Mouse (Mus musculus) T-cell, adult 66 days (primary cell): ENCODE results near the gene Krtap4-1. TPM values are rescaled to one million over a fixed set of nuclear protein-coding genes. Genes with fewer than 3 reads are reported as not detected.

ENCODE experiments used
- total RNA-seq, 2 experiments: library from RNA; stranded (reverse); gene quantifications; 3 replicates in 1 of 2; 4 replicates in 1 of 2; pipeline ENCODE4 v1.2.4; 2023

Gene Krtap4-1
- not detected for total RNA-seq

DNA sequence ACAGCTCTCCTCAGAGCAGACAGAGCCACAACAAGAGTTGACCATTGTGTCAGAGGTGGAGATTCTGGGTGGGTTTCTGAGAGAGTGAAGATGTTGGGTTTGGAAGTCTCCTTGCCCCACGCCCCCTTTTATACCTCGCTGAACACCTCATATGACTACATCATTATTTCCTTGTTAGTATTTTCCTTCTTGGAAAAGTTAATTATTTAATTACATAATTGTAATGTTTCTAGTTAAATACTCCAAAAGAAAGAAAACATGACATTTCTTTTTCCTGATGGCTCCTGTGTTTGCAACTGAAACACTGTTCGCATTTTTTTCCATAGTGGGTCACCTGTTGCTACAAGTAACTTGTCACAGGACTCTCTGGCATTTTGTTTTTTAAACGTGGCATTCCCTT lies at the start of gene Krtap4-1:
TSS of gene Krtap4-1 (minus strand) at position 101 of the 400 bp plus-strand sequence.

DNA sequence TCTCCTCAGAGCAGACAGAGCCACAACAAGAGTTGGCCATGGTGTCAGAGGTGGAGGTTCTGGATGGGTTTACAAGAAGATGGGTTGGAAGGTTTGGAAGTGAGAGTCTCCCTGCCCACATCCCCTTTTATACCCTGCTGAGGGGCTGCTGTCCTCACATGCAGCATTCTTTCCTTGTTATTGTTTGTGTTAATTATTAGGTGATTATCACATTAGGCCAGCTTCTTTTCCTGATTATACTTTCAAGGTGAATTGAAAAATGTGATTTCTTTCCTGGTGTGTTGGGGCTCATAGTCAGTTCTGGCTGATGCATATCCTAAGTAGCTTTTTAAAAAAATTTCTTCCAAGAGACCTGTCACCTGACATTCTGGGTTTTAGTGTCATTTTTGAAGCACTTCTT lies 37.8 kb upstream of the Krtap4-1 start, which contains the start of gene Krtap4-6:
TSS of gene Krtap4-6 (minus strand) at position 101 of the 400 bp plus-strand sequence.

GRCm38 (mm10) chr11:99658467-99659010 lies 30.5 kb upstream of the Krtap4-1 start, which contains the start of gene Gm11563:
Gene Gm11563, minus strand, starts transcription at chr11:99658960.

DNA sequence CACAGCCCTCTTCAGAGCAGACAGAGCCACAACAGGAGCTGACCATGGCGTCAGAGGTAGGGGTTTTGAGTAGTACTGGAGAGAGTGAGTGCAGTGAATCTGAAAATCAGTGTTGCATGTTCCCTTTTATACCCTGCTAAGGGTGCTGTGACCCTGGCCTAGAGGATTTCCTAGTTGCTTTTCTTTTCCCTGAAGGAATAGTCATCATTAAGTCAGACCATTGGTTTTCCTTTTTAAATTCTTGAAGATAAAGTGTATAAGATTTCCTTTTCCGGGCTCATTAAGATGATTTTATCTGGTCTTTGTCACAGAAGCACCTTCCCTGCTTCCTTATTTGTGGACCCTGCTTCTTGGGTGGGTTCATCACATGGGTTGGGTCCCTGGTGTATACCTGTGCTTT lies 22.1 kb upstream of the Krtap4-1 start, which contains the start of gene Gm11555:
TSS of gene Gm11555 (minus strand) at position 101 of the 400 bp plus-strand sequence.

GRCm38 (mm10) chr11:99643635-99644139 lies 15.6 kb upstream of the Krtap4-1 start, which contains the start of gene Krtap4-7:
Gene Krtap4-7, minus strand, starts transcription at chr11:99644089.

GRCm38 (mm10) chr11:99634653-99635134 lies 6.7 kb upstream of the Krtap4-1 start, which contains the start of gene Krtap4-2:
Gene Krtap4-2, minus strand, starts transcription at chr11:99635084.

GRCm38 (mm10) chr11:99620335-99620734 lies 7.7 kb downstream of the Krtap4-1 start, which contains the start of gene Gm11562:
Gene Gm11562, minus strand, starts transcription at chr11:99620435.

GRCm38 (mm10) chr11:99614796-99615363 lies 13.2 kb downstream of the Krtap4-1 start, which contains the start of gene Krtap2-4:
Gene Krtap2-4, minus strand, starts transcription at chr11:99614846.

GRCm38 (mm10) chr11:99610089-99610488 lies 17.9 kb downstream of the Krtap4-1 start, which contains the start of gene Gm11937:
Gene Gm11937, minus strand, starts transcription at chr11:99610189.

GRCm38 (mm10) chr11:99603208-99603607 lies 24.8 kb downstream of the Krtap4-1 start, which contains the start of gene Gm11938:
Gene Gm11938, minus strand, starts transcription at chr11:99603308.

GRCm38 (mm10) chr11:99597742-99598141 lies 30.3 kb downstream of the Krtap4-1 start, which contains the start of gene Krtap9-3:
Gene Krtap9-3, minus strand, starts transcription at chr11:99598105.

DNA sequence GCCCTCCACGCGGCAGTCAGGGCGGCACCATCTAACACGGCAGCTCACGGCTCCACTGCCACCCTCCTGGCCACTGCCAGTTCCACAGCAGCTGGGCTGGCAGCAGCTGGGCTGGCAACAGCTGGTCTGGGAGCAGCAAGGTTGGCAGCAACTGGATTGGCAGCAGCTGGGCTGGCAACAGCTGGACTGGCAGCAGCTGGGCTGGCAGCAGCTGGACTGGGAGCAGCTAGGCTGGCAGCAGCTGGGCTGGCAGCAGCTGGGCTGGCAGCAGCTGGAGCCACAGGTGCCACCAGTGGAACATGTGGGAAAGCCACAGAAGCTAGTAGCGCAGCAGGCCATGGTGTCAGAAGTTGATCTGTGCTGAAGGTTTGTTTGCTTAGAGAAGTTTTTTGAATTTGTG lies 37.1 kb downstream of the Krtap4-1 start, which contains the start of gene Krtap1-3:
TSS of gene Krtap1-3 (minus strand) at position 359 of the 400 bp plus-strand sequence.

GRCm38 (mm10) chr11:99583245-99583704 lies 44.8 kb downstream of the Krtap4-1 start, which contains the start of gene Krtap1-4:
Gene Krtap1-4, minus strand, starts transcription at chr11:99583654.

DNA sequence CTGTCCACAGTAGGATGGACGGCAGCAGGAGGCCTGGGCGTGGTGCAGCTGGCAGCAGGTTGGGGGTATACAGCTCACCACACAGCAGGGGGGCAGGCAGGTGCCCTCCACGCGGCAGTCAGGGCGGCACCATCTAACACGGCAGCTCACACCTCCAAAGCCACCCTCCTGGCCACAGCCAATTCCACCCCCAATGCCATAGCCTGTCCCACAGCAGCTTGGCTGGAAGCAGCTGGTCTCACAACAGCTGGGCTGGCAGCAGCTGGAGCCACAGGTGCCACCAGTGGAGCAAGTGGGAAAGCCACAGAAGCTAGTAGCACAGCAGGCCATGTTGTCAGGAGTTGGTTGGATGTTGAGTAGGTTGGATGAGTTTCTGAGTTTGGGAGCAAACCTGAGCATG lies 47.4 kb downstream of the Krtap4-1 start, which contains the start of gene Krtap1-5:
TSS of gene Krtap1-5 (minus strand) at position 381 of the 400 bp plus-strand sequence.

Other genes with a start within 250 kb of the Krtap4-1 start
- 1 to 10 TPM; 4.7 to 5.7 TPM for gene Krt10, start 238.9 kb downstream of the Krtap4-1 start, total RNA-seq
- not detected for gene Krt12, start 206.0 kb downstream of the Krtap4-1 start, total RNA-seq
- gene Krt20, start 190.1 kb downstream of the Krtap4-1 start, total RNA-seq: not detected
- not detected for gene Krt23, start 135.1 kb downstream of the Krtap4-1 start, total RNA-seq
- gene Krt39, start 106.9 kb downstream of the Krtap4-1 start, total RNA-seq: not detected
- gene Krt40, start 85.1 kb downstream of the Krtap4-1 start, total RNA-seq: not detected
- gene Krtap3-3, start 77.4 kb downstream of the Krtap4-1 start, total RNA-seq: not detected
- gene Krtap3-2, start 71.4 kb downstream of the Krtap4-1 start, total RNA-seq: not detected
- not detected for gene Gm11939, start 68.8 kb downstream of the Krtap4-1 start, total RNA-seq
- not detected for gene Krtap3-1, start 61.6 kb downstream of the Krtap4-1 start, total RNA-seq
- gene Krtap1-5, start 47.2 kb downstream of the Krtap4-1 start, total RNA-seq: not detected
- gene Krtap1-4, start 44.6 kb downstream of the Krtap4-1 start, total RNA-seq: not detected
- not detected for gene Krtap1-3, start 36.9 kb downstream of the Krtap4-1 start, total RNA-seq
- not detected for gene Krtap9-3, start 30.1 kb downstream of the Krtap4-1 start, total RNA-seq
- not detected for gene Gm11938, start 24.9 kb downstream of the Krtap4-1 start, total RNA-seq
- not detected for gene Gm11937, start 18.0 kb downstream of the Krtap4-1 start, total RNA-seq
- not detected for gene Krtap2-4, start 13.4 kb downstream of the Krtap4-1 start, total RNA-seq
- gene Gm11562, start 7.8 kb downstream of the Krtap4-1 start, total RNA-seq: not detected
- not detected for gene Krtap4-2, start 6.8 kb upstream of the Krtap4-1 start, total RNA-seq
- gene Krtap4-7, start 15.9 kb upstream of the Krtap4-1 start, total RNA-seq: not detected
- gene Gm11555, start 22.0 kb upstream of the Krtap4-1 start, total RNA-seq: not detected
- gene Gm11563, start 30.7 kb upstream of the Krtap4-1 start, total RNA-seq: not detected
- gene Krtap4-6, start 37.7 kb upstream of the Krtap4-1 start, total RNA-seq: not detected
- gene Gm14190, start 62.5 kb upstream of the Krtap4-1 start, total RNA-seq: not detected
- not detected for gene Gm14180, start 106.1 kb upstream of the Krtap4-1 start, total RNA-seq
- gene Gm11595, start 144.7 kb upstream of the Krtap4-1 start, total RNA-seq: not detected
- gene Krtap4-8, start 152.5 kb upstream of the Krtap4-1 start, total RNA-seq: not detected
- gene Krtap4-9, start 157.0 kb upstream of the Krtap4-1 start, total RNA-seq: not detected
- gene Gm11596, start 165.2 kb upstream of the Krtap4-1 start, total RNA-seq: not detected
- not detected for gene Gm11569, start 170.7 kb upstream of the Krtap4-1 start, total RNA-seq
- not detected for gene Gm11554, start 176.2 kb upstream of the Krtap4-1 start, total RNA-seq
- not detected for gene Krtap4-13, start 181.7 kb upstream of the Krtap4-1 start, total RNA-seq
- gene Gm11564, start 187.4 kb upstream of the Krtap4-1 start, total RNA-seq: not detected
- not detected for gene 2300003K06Rik, start 209.8 kb upstream of the Krtap4-1 start, total RNA-seq
- not detected for gene Krtap4-16, start 223.4 kb upstream of the Krtap4-1 start, total RNA-seq
- not detected for gene Gm11568, start 229.7 kb upstream of the Krtap4-1 start, total RNA-seq
- not detected for gene Gm11559, start 236.2 kb upstream of the Krtap4-1 start, total RNA-seq
- not detected for gene Krtap9-1, start 245.2 kb upstream of the Krtap4-1 start, total RNA-seq